Mouse (Mus musculus) embryo, embryonic 9.5 days (tissue): ENCODE measurements at regions not wholly inside any gene's neighbourhood (a gene's known extent, or its start where the extent isn't known, plus 50 kb on each side); places are given as distances from the start of the nearest gene placed in this dataset.
"Not testable (repeated sequence)": the region's sequence is repeated elsewhere in the genome, so short reads cannot be mapped to it uniquely, and the experiment has no call there.

Experiments used
- DNase-seq: peaks from one replicate; pipeline ENCODE4 v3.0.0-alpha.2; 2017; ENCODE audit errors: extremely low spot score

- DNase-seq: no peak
These were observed 167.7 kb downstream of the Nkx6-1 start for GRCm38 (mm10) chr5:101496924-101497697.

- no peak for DNase-seq
These were observed 168.6 kb downstream of the Nkx6-1 start for GRCm38 (mm10) chr5:101496161-101496560.

GRCm38 (mm10) chr5:101445792-101446191, 219.0 kb downstream of the Nkx6-1 start:
- peak; percentile 23 for DNase-seq

GRCm38 (mm10) chr5:101441782-101442181, 223.0 kb downstream of the Nkx6-1 start:
- DNase-seq: no peak

- DNase-seq: no peak
These were observed 227.0 kb downstream of the Nkx6-1 start for GRCm38 (mm10) chr5:101437666-101438299.

- peak; percentile 55 for DNase-seq
These were observed 238.6 kb downstream of the Nkx6-1 start for GRCm38 (mm10) chr5:101426067-101426771.

GRCm38 (mm10) chr5:101384316-101384715, 280.5 kb downstream of the Nkx6-1 start:
- no peak for DNase-seq

- no peak for DNase-seq
These were observed 283.4 kb downstream of the Nkx6-1 start for GRCm38 (mm10) chr5:101381361-101381760.

- DNase-seq: no peak
These were observed 288.1 kb downstream of the Nkx6-1 start for GRCm38 (mm10) chr5:101376657-101377056.

- DNase-seq: no peak
These were observed 290.7 kb downstream of the Nkx6-1 start for GRCm38 (mm10) chr5:101374129-101374528.

GRCm38 (mm10) chr5:101372204-101372603, 292.6 kb downstream of the Nkx6-1 start:
- DNase-seq: no peak

- DNase-seq: peak; percentile 63
These were observed 299.4 kb downstream of the Nkx6-1 start for GRCm38 (mm10) chr5:101365364-101365763.

GRCm38 (mm10) chr5:101359986-101360385, 304.8 kb downstream of the Nkx6-1 start:
- DNase-seq: peak; percentile 46

GRCm38 (mm10) chr5:101345406-101345805, 319.4 kb downstream of the Nkx6-1 start:
- no peak for DNase-seq

GRCm38 (mm10) chr5:101336361-101336760, 328.4 kb downstream of the Nkx6-1 start:
- not testable (repeated sequence) for DNase-seq

- no peak for DNase-seq
These were observed 333.0 kb downstream of the Nkx6-1 start for GRCm38 (mm10) chr5:101331825-101332224.

GRCm38 (mm10) chr5:101326122-101326521, 338.7 kb downstream of the Nkx6-1 start:
- DNase-seq: no peak

GRCm38 (mm10) chr5:101323041-101323950, 341.5 kb downstream of the Nkx6-1 start:
- DNase-seq: peak; percentile 67

GRCm38 (mm10) chr5:101299986-101300385, 364.8 kb downstream of the Nkx6-1 start:
- DNase-seq: no peak

- no peak for DNase-seq
These were observed 366.4 kb downstream of the Nkx6-1 start for GRCm38 (mm10) chr5:101298411-101298810.

GRCm38 (mm10) chr5:101297511-101298102, 367.2 kb downstream of the Nkx6-1 start:
- peak; percentile 31 for DNase-seq
